Mouse (Mus musculus) cerebellum, adult 8-10 months (tissue): ENCODE data around the gene Vps35l.
A peak's percentile ranks its signal among the peaks of the same experiment; 100 is the strongest.

Experiments used
- DNase-seq: peaks from one replicate; pipeline ENCODE4 v3.0.0; 2022

Gene Vps35l

GRCm38 (mm10) chr7:118739975-118740531 is at the start of gene Vps35l:
TSS of gene Vps35l (plus strand) at chr7:118740226.
- DNase-seq = peak; percentile 84

DNA sequence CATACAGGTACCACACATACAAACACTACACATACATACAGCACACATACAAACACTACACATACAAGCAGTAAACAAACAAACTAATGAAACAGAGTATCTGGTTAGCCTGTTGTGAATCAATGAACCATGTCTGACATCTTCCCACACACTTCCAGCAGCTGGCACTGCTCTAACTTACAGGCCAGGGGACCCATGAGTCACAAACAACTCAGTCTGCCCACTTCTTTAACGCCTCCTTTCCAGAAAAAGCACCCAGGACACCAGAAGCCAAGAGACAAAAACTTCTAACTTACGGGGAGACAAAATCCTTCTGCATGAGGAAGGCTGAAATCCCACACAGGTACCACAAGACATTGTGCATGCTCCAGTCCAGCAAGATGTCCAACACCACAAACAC is 48.7 kb upstream of the Vps35l start:
- no peak for DNase-seq

DNA sequence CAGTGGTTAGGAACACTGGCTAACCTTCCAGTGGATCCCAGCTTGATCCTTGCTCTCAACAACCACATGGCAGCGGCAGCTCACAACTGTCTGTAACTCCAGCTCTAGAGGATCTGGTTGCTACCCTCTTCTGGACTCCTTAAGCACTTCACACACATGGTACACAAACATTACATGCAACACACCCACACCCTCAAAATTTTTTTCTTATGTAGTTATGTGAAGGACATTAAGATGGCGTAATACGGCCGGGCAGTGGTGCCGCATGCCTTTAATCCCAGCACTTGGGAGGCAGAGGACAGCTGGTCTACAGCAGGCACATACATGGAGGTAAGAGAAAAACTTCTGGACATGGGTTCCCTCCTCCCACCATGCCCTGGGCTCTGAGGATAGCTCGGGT is 43.9 kb upstream of the Vps35l start:
- DNase-seq = no peak

- DNase-seq = no peak
These were observed 42.9 kb upstream of the Vps35l start for GRCm38 (mm10) chr7:118697168-118697567.

DNA sequence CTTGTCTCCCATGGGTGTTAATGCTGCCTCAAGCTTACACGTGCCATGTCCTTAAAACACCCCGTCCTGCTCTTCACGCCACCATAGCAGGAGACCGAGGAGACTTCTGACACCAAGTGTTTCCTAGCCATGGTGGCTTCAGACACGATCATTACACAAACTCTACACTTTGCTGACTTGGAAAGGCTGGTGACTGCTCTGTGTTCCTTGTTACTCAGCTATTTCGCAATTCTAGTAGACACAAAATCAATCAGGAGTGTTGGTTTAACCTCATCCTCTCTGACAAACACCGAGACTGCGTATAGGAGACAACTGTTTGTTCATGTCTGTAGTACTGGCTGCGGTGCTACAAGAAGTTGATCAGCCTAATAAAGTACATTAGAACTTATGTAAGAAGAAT is 41.1 kb upstream of the Vps35l start:
- no peak for DNase-seq

GRCm38 (mm10) chr7:118703144-118703561 is 36.9 kb upstream of the Vps35l start:
- DNase-seq = no peak

- no peak for DNase-seq
These were observed 35.8 kb upstream of the Vps35l start for GRCm38 (mm10) chr7:118704001-118704850.

DNA sequence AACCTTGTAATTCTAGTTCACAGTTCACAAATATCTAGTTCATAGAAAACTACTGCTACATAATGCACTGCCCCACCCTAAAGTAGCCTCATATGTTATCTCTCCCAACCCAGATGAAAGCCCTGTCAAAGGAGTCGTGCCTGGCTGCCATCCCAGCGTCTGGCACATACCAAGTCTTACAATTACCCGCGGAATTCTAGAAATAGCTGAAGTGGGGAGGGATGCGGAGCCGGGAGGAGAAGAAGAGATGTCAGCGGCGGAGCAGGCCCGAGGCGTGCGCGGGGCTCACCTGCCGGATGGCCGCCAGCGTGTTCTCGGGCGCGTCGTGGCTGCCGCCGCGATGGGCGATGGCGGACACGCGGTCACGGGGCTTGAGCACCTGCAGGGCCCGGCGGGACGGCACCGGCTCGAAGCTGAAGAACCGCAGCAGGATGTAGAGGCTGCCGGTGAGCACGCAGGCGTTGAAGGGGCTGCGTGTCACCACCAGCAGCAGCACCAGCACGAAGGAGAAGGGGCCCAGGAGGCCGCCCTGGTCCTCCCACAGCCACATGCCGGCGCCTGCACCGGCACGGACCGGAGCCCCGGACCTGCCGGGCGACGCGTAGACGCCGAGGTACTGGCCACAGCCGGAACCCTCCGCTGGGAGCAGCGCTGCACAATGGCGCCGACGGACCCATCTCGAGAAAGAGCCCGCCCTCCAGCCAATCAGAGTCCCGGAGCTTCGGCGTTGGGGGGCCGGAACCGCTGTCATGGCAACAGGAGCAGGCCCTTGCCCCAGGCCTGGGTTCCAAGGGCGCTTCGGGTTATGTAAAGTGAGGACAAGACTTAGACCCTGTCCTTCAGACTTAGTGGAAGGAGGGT is 34.7 kb upstream of the Vps35l start, which contains the start of gene Gde1:
Gde1 (minus strand) TSS at position 678 of the 861 bp plus-strand sequence.
- peak; percentile 92 for DNase-seq

DNA sequence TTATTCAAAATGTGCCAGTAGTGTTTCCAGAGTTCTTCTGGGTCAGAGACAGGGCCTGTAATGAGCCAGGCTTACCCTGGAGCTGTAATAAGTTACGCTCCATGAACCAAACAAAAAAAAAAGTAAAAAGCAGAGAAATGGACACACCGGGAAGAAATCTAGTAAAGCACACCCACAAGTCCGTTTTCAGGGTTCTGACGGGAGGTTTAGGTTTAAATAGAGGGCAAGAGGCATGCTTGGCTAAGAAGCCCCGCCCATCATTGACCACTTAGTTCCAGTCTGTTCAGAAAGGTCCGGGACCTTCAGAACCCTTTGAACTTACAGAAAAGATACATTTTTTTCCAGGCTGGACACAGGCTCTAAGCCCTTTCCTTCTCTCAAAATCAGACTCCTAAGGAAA is 34.0 kb upstream of the Vps35l start:
- no peak for DNase-seq

- no peak for DNase-seq
These were observed 33.5 kb upstream of the Vps35l start for GRCm38 (mm10) chr7:118706488-118706887.

GRCm38 (mm10) chr7:118707216-118707615 is 32.8 kb upstream of the Vps35l start:
- no peak for DNase-seq

DNA sequence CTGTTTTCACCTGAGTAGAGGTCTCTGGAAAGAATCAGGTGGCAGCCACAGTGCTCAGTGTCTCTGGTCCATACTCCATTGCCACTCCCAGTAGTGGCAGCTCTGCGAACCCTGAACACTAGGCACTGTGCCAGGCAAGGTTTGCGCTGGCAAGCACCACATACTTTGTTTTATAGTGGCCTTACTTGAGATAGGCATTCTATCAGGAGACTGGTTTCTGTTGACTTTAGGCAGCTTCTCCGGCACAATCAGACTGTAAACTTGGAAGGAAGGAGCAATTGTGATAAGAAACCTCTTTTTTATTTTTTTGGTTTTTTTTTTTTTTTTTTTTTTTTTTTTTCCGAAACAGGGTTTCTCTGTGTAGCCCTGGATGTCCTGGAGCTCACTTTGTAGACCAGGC is 32.0 kb upstream of the Vps35l start:
- DNase-seq = no peak

- no peak for DNase-seq
These were observed 29.2 kb upstream of the Vps35l start for GRCm38 (mm10) chr7:118710776-118711175.

DNA sequence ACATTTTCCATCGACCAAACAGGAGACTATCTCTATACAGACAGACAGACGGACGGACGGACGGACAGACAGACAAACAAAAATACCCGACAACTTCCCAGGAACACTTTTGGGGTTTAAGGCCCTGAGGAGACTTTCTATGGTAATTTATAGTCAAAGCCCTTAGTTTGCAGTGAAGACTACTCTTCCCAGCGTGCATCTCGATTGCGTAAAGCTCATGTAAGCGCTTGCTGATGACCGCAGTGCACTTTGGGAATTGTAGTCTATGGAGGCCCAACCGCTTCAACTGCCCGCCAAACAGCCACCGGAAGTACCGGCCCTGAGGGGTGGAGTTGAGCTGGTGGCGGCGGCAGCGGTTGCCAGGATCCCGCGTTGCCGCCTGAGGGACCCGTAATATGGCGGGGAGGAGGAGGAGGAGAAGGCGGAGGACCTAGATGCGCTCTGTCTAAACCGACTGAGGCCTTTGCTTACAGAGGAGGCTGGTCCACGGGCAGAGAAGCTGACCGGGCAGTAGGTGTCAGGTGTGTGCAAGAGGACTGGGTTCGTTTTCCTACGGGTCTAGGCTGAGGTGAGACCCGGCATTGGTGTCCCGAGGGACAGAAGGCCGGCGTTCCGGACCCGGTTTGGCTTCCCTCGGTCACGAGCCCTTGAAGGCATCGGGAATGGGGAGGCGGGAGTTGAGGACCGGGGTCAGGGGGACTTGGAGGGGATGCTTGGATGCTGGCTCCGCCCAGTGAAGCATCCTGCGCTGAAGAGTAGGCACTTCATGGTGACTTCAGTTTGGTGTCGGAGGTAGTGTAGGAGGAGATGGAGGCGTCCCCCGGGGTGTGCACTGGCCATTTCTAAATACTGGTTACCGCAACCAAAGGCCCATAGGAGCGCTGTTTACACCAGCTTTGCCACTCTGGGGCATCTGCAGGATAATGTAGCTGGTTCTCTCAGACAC is 27.5 kb upstream of the Vps35l start, which contains the start of gene Ccp110:
Ccp110 (plus strand) TSS at position 325 of the 946 bp plus-strand sequence.
- peak; percentile 90 for DNase-seq

- DNase-seq = no peak
These were observed 25.2 kb upstream of the Vps35l start for GRCm38 (mm10) chr7:118714873-118715272.

GRCm38 (mm10) chr7:118718066-118718465 is 22.0 kb upstream of the Vps35l start:
- DNase-seq = no peak

GRCm38 (mm10) chr7:118723927-118724326 is 16.1 kb upstream of the Vps35l start:
- no peak for DNase-seq

DNA sequence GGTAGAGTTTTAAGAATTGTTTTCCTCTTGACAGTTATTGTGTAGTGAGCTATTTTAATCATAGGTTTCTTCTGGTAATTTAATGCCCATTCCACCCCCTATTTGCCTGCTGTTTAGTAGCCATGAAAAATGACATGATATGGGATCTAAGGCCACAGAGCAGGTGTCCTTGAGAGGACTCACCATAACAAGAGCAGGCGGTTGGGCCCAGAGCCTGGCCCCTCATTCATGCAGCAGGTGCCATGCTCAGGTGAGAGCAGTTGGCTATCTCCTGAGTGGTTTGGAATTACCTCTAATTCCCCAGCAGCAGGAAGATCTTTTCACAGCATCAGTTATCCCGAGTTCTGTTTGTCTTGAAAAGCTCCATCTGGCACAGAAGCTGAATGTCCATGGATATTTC is 14.6 kb upstream of the Vps35l start:
- no peak for DNase-seq

- no peak for DNase-seq
These were observed 11.0 kb upstream of the Vps35l start for GRCm38 (mm10) chr7:118728846-118729587.

DNA sequence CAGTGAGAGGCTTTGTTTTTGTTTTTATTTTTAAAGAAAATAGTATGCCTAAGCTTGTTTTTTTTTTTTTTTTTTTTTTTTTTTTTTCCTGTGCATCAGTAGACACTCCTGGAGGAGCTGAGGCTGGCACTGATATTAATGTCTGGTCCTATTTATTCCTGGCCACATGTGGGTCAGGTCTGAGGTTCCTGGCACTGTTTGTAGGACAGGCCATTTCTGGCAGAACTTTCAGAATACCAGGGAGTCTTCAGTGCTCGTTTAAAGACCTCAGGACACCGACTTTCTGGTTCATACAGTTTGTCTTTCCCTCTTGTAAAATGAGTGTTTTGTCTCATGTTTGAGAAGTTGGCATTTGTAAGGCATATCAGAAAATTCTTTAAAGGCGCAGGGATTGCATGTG is 8.2 kb upstream of the Vps35l start:
- DNase-seq = no peak

DNA sequence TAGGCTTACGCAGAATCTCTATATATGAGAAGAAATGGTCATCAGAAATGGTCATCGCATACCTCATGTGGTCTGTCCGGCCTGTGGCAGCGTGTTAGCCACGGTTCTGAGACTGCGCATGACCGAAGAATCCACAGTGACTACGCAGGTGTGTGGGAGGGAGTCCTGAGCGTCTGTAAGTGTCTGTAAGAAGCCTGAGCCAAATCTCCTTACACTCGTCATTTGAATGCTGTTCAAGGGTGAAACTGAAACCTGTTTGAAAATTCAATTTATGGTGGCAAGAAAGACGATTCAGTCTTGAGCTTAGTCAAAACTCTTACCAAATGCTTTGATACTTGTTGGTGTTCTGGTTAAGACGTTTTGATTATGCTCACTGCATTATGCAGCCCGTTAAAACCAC is 6.8 kb upstream of the Vps35l start:
- DNase-seq = no peak
